Mouse (Mus musculus) embryo, embryonic 10.5 days (tissue): Measurements from ENCODE around the gene Usp13.
A peak's percentile ranks its signal among the peaks of the same experiment; 100 is the strongest.

Experiments
- DNase-seq: peaks from one replicate; pipeline ENCODE4 v3.0.0-alpha.2; 2015; ENCODE audit warnings: low spot score

Usp13 gene

GRCm38 (mm10) chr3:32939802-32940501 is 122.6 kb downstream of the Usp13 start:
- no peak for DNase-seq

DNA sequence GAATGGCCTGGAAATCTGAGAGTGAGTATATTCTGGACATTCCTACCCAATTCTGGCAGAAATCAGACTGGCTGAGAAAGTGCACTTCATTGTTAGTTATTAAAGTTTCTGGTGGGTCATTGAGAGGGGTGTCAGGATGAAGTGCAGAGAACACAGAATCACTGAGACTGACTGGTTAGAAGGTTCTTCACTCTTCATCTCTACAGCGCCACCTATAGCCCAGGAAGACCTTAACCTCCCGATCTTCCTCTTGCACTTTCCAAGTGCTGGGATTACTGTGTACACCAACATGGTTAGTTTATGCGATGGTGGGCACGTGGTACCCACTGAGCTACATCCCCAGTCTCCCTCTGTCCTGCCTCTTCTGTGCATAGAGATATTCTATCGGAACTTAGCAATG is 130.1 kb downstream of the Usp13 start:
- no peak for DNase-seq

- DNase-seq = no peak
Measured at GRCm38 (mm10) chr3:32951382-32951781, 134.0 kb downstream of the Usp13 start.

DNA sequence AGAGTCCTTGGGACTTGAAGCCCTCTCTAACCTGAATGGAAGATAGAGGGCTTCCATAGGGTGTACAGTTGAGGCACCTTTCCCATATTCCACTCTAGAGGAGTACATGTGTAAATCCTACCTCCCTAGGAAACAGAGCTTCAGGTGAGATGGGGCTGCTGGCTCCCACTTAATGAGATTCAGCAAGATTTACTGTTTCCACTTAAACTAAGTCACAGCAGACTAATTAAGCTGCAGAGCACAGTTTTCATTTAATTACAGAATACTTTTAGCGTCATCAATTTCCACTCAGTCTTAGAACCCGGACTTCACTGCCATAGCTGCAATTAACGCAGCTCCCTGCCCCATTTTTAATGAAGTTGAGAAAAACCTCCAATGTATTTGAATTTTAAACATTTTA is 144.1 kb downstream of the Usp13 start:
- DNase-seq = no peak

GRCm38 (mm10) chr3:32965528-32965927 is 148.2 kb downstream of the Usp13 start:
- peak; percentile 79 for DNase-seq

DNA sequence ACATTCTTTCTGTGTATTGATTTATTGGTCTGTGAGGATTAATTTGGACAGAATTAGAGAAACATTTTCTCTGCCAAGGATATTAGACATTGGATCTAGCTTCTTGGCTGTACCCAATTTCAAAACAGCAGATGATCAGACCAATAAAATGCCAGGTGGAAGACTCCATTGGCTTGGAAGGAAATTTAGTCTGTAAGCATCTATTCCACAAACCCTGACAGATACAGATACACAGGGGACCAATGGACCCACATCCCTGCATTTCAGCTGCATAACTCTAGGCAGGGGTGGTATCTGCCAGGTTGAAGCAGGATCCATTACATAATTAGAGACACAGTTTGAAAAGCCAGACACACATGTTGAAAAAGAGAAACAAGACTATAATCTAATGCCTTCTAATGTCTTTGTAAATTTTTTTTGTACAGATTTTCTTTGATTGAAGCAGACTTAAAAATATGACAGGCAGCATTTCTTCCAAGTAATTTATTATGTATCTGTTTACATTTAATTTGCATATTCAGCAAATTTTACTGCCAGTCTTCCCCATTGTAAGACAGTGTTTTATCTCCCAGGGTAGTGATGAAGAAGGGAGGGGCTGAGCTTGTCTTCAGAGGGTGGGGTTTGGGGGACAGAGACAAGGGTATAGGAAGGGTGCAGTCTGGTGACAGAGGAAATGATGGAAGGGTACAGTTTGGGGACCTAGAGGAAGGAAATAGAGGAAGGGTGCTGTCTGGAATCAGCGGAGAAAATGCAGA is 151.5 kb downstream of the Usp13 start:
- no peak for DNase-seq

- DNase-seq = no peak
Measured at GRCm38 (mm10) chr3:32970257-32970656, 152.9 kb downstream of the Usp13 start.

DNA sequence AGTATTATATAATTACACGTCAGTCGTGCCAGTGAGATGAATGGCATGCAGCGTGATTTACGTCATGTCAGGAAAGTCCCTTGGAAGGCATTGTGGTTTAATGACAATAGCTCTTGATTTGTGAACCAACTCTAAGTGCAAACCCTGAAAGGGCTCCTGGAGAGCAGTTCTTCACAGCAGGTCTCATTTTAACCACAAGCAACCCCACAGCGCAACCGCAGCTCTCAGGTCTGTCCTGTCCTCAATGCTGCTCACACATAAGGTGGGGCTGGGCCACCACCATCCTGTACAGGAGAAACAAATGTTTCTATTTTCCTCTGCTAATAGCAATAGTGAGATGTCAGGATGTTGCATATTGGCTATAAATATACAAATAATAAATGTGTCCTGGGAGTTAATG is 161.9 kb downstream of the Usp13 start:
- DNase-seq = peak; percentile 33

GRCm38 (mm10) chr3:32979981-32980380 is 162.6 kb downstream of the Usp13 start:
- DNase-seq = peak; percentile 74

DNA sequence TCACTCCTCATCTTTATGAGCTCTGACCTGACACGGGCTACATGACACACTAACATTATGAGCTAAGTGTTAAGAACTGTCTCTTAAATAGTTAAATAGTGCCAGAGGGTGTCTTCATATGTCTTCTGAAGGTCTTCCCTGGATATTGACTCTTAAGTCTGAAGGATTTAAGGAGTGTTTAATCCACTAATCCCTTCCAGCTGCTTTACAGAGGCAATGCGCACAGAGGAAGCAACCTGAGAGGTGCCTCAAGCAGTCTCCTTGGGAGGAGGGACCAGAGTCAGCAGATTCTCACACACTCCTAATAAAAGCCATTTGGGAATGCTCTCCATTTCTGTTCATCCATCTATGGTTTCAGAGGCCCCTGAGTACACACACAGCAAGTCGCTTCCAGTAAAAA is 167.8 kb downstream of the Usp13 start:
- DNase-seq = peak; percentile 57
